Mouse (Mus musculus) neutrophil, adult 59 days (primary cell): ENCODE results near the gene Rasgrf2. TPM values are rescaled to one million over a fixed set of nuclear protein-coding genes. Genes with fewer than 3 reads are reported as not detected.

Source experiments
- total RNA-seq, 2 experiments: library from RNA; stranded (reverse); gene quantifications; 1 replicate in 1 of 2; 2 replicates in 1 of 2; pipeline ENCODE4 v1.2.4; 2023

Rasgrf2 gene
- 1 to 10 TPM; 1.3 to 3.6 TPM for total RNA-seq

GRCm38 (mm10) chr13:92131384-92132150 is at the start of gene Rasgrf2:
Rasgrf2 (minus strand) TSS chr13:92131656.

GRCm38 (mm10) chr13:91876741-91877349 is 254.6 kb downstream of the Rasgrf2 start, which contains the start of gene Ckmt2:
Ckmt2 (minus strand) TSS chr13:91876885.

Other genes with a start within 250 kb of the Rasgrf2 start
- not detected for gene Gm20379, start 174.3 kb upstream of the Rasgrf2 start, total RNA-seq
- 1 to 10 TPM; 4.1 to 4.4 TPM for gene Dhfr, start 223.1 kb upstream of the Rasgrf2 start, total RNA-seq
- gene Msh3, start 223.3 kb upstream of the Rasgrf2 start, total RNA-seq, result 10 to 100 TPM; 15.5 to 20.6 TPM